Mouse (Mus musculus): Measurements from ENCODE around the gene Zcwpw1. TPM values are rescaled to one million over a fixed set of nuclear protein-coding genes. Genes with fewer than 3 reads are reported as not detected.
"Not testable (repeated sequence)": the region's sequence is repeated elsewhere in the genome, so short reads cannot be mapped to it uniquely, and the experiment has no call there.

The Zcwpw1 gene
- total RNA-seq (2021), result 1 to 10 TPM; 2.3 to 2.4 TPM
- long read RNA-seq, experiment 1, partial matches to known transcripts, result 0 of 2 reads
- long read RNA-seq, experiment 1, other reads (novel, unspliced or antisense), result 2 of 2 reads
- long read RNA-seq, experiment 2, partial matches to known transcripts, result 0 of 3 reads
- long read RNA-seq, experiment 2, other reads (novel, unspliced or antisense), result 1 of 3 reads

DNA sequence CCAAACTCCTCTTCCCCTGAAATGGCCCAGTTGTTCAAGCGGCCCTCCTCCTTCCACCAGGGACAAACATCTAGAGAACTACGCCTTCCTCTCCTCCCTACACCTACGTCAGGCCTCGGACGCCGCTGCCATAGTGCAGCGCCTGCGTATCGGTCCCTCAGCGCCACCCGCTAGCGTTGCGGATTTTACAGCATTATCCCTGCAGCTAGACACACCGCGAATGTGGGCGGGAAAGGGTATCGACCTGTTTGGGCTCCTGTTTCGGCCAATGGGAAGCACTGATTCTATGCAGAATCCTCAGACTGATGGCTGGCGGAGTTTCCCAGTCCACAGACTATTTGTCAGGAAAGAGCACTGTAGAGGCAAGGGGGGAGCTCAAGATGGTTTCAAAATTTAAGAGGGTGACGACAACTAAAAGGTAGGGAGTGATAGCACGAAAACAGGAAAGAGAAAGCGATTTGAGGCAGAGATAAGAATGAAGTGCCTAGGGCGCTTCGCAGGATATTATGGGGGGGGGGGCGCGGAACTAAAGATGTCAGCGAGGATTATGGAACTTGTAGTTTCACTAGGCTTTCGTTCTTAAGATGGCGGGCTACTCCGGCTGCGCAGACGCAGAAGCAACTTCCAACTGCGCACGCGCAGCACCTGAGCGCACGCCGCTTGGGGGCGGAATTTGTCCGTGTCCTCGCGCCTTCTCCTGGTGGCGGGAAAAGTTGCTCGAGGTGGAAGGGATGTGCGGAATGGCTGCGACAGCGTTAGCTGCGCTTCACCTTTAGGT lies at the start of gene Zcwpw1, which contains the start of gene Mepce:
Gene Zcwpw1, plus strand, starts transcription at position 648 of the 778 bp plus-strand sequence.
Gene Mepce, minus strand, starts transcription at position 505 of the 778 bp plus-strand sequence.
- peak; percentile 96 to 99 for DNase-seq (ENCODE audit: low spot score in 2 of 2)

DNA sequence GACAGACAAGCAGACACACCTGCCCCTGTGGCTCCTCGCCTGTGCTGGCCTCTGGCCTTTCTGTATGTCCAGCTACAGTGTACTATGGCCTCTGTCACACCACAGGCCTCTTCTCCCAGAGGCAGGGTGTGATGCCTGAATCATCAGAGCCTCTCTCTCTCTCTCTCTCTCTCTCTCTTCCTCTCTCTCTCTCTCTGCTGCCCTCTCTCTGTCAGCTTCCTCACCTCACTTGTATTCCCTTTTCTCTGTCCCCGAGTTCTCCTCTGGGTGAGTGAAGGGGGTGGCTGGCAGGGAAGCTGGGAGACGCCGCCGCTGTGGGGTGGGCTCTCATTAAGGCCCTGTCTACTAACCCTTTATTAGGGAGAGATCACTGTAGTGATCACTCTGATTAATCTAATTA lies 49.1 kb upstream of the Zcwpw1 start:
- DNase-seq (ENCODE audit: low spot score in 2 of 2), result no peak

DNA sequence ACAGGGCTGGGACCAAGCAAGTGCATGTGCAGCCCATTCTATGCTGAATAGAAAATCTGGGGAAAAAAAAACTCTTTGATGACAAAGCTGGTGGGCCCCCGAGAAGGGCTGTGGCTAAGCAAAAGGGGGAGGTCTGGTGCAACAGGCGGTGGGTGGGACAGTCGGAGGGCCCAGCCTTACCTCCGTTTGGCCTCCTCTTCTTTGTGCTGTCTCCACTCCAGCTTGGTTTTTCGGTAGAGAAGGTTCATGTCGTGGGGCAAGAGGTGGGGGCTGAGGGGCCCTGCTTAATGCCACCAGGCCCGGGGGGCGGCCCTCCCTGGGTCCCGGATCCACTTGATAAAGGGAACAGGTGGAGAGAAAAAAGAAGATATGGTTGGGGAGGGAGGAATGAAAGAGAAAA lies 48.1 kb upstream of the Zcwpw1 start:
- no peak for DNase-seq (ENCODE audit: low spot score in 2 of 2)

DNA sequence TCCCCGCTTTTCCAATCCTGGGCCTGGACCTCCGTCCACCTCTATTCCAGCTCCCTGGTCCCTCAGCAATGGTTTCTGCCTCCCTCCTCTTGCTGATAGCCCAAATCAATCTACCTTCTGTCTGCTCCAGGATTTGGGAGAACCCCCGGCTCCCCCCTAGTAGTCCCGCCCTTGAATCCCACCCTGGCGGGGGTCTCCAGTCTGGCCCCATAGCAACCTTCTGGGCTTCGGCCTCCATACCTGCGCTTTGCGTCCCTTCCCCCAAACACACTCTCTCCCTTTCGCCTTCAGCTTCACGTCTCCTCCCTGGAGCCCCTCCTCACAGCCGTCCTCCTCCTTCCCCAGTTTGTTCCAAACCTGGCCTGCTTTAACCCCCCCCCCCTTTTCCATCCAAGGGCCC lies 47.1 kb upstream of the Zcwpw1 start:
- no peak for DNase-seq (ENCODE audit: low spot score in 2 of 2)

DNA sequence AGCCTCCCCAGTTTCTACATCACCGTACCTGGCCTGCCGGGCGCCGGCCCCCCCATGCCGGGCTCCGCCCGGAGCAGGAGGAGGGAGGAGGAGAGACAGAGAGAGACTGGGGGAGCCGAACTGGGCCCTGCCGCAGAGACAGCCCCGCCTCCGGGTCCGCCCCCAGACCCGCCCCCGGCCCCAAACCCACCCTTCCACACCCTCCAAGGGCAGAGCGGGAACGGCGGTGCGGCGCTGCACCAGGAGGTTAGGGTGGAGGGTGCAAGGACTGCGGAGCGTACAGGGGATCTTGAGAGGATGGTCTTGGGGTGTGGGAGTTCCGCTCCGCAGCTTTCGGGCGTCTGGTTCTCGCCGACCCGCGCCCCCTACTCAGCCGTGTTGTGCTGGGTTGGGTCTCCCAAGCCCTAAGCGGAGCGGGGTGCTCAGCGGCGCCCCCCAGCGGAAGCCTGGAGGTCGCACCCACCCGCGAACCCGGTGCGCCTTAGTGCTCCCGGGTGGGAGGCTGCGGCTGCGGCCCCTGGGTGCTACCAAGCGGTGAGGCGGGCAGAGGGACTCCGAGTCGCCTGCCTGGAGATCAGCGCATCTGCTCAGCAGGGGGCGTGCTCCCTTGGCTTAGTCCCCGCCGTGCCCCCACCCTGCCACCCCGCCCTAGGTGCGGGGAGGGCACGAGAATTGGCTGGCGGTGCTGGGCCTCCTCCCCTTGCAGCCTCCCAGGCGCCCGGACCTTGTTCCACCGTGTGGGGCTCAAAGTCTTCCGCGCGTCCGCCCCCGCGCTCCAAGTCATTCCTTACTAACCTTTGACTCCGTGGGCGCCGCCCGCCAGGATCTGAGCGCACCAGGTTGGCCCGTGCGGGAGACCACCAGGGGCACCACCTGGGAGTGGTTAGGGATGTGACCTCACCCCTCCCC lies 46.3 kb upstream of the Zcwpw1 start, which contains the start of gene Nyap1:
Gene Nyap1, minus strand, starts transcription at position 585 of the 909 bp plus-strand sequence.
- DNase-seq (ENCODE audit: low spot score in 2 of 2), result peak; percentile 79 to 82

DNA sequence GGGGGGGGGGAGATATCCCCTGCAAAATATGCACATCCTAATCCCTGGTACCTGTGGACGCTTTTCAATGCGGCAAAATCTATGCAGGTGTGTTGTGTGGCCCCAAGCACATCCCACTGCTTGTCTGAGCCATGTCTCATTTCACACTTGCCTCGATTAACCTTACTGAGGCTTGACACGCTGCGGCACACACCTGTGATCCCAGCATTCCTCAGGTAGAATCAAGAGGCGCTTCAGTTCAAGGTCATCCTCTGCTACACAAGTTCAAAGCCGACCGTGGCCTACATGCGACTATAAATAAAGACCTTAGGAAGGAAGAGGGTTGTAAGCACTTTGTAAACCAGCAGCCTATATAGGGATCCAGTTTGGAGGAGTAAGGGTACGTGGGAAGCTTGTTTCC lies 45.5 kb upstream of the Zcwpw1 start:
- no peak for DNase-seq (ENCODE audit: low spot score in 2 of 2)

DNA sequence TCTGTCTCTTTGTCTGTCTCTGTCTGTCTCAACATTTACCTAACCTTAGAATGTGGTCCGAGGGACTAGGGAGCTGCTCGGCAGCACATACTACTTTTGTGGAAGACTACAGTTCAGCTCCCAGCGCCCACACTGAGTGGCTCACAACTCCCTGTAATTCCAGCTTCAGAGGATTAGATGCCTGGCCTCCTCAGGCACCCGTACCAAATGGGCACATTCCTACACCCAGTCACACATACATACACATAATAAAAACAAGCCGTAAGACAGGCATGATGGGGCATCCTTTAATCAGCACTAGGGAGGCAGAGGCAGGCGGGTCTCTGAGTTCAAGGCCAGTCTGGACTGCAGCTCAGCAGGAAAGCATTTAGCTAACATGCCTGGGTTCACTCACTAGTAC lies 44.8 kb upstream of the Zcwpw1 start:
- DNase-seq (ENCODE audit: low spot score in 2 of 2), result no peak

DNA sequence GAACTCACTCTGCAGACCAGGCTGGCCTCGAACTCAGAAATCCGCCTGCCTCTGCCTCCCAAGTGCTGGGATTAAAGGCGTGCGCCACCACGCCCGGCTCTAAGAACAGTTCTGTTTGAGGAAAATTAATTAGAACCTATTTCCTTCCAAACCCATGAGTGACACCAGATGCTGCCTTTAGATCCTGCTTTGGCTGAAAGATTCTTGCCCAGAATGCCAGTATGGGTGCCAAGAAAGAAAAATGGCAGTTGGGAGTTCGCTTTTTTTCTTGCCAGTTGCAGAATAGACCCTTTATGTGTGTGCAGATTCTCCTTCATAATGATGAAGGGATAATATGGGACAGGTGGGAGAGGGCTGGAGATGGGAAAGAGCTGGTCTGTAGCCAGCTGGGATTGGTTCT lies 43.4 kb upstream of the Zcwpw1 start:
- DNase-seq (ENCODE audit: low spot score in 2 of 2), result no peak

DNA sequence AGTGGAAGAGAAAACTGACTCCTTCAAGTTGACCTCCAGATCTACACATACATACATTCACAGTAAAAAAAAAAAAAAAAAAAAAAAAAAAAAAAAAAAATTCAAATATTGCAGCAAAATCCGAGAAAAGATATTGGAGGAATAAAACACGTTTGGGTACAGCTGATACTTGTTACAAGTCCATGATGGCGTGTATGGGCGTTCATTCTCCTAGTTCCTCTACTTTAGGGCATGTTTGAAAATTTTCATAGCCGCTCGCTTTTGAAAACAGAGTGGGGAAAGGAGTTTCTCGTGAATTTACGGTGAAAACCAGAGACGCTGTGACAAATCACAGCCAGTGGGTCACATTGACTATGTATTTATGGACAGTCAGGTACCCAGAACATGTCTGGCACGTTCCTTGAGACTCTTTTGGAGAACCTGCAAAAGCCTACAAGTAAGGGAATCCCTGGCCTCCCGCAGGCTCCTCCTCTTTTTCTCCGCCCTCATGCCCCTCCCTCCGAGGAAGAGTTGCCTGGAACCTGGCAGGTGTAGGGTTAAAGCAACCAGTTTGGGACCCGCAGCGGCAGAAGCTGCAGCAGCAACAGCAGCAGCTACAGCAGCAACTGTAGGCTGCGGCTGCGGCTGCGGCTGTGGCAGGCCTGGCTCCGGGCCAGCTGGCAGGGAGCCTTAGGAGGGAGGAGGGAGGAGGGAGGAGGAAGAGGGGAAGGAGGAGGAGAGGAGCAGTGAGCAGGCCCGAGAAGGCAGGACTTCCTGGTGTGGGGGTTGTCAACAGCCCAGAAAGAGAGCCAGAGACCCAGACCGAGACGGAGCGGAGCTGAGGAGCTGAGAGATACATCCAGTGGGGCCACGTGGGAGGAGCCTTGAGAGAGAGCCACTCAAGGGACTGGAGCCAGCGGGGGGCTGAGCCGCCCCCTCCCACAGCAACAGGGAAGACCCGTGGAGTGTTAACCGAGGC lies 42.1 kb upstream of the Zcwpw1 start, which contains the start of gene Tsc22d4:
Gene Tsc22d4, plus strand, starts transcription at position 517 of the 958 bp plus-strand sequence.
- peak; percentile 94 for DNase-seq (ENCODE audit: low spot score in 2 of 2)

DNA sequence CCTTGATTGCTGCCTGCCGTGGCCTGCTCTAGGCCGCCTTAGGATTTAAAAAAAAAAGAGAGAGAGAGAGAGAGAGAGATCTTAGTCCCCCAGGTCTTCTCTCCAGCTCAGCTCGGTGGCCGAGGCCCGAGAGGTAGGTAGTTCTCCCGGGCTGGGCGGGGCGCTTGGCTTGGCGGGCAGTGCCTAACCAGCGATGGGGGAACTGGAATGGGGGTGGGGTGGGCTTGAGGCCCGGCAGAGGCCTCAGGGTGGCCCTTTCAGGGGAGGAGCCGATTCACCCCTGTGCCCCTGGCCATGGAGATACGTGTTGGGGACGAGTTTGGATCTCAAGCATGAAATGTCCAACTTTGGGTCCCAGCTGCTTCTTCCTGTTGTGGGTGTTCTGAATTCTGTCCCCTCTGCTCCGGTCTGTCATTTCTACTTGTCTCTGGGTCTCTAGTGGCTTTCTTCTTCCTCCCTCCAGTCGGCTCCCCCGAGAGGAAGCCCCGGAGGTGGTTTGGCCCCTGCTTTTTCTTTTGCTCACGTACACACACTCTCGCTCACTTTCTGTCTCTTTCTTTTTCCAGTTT lies 41.2 kb upstream of the Zcwpw1 start:
- DNase-seq (ENCODE audit: low spot score in 2 of 2), result peak; percentile 58 to 68

DNA sequence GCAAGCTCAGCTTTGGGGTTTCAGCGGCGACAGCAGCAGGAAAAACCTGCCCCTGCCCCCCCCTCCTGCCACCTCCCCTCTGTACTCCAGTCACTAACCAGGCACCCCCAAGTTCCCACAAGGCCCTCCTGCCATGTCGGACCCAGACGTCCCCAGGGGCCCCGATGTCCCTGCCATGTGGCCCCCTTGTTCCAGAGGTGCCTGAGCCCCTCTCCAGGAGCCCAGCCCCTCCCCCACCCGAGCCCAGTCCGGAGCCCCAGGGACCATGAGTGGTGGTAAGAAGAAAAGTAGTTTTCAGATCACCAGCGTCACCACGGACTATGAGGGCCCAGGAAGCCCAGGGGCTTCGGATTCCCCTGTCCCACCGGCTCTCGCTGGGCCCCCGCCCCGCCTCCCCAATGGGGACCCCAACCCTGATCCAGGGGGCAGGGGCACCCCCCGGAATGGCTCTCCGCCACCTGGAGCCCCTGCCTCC lies 40.7 kb upstream of the Zcwpw1 start:
- DNase-seq (ENCODE audit: low spot score in 2 of 2), result peak in 1 of 2 experiments; percentile 31

DNA sequence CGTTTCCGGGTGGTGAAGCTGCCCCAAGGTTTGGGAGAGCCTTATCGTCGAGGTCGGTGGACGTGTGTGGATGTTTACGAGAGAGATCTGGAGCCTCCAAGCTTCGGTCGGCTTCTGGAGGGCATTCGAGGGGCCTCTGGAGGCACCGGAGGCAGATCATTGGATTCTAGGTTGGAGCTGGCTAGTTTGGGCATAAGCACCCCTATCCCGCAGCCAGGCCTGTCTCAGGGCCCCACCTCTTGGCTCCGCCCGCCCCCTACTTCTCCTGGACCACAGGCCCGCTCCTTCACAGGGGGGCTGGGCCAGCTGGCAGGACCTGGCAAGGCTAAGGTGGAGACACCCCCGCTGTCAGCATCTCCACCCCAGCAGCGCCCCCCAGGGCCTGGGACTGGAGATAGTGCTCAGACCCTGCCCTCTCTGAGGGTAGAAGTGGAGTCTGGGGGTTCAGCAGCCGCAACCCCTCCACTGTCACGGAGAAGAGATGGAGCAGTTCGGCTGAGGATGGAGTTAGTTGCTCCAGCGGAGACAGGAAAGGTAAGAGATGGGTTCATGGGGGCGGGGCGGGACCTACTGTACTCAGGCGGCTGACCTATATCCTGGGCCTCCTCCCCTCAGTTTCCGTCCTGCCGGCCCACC lies 40.2 kb upstream of the Zcwpw1 start:
- peak; percentile 45 to 50 for DNase-seq (ENCODE audit: low spot score in 2 of 2)

DNA sequence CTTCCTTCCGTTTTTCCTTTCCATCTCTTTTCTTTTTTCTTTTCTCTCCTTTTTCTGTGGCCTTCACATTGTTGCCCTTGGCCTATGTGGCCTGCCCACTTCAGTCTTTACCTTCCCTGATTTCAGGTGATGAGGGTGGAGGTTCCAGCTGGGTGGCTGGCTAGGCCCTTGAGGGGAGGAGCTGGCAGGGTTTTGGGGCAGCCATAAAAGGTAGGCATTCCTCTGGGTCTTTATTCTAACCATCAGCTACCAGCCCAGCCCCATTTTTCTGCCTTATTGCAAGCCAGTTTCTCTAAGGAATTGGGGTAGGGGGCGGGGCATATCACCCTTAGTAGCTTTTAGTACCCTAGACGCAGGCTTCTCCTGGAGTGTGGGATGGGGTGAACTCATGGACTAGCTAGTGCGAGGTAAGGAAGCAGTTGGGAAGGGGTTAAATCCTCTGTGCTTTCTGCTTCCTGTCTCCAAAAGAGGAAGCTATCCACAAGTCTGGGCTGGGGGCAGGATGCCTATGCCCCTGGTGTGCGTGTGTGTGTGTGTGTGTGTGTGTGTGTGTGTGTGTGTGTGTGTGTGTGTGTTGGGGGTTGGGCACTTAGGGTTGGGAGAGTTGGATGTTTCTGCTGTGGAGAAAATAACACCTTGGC lies 39.3 kb upstream of the Zcwpw1 start:
- no peak for DNase-seq (ENCODE audit: low spot score in 2 of 2)

DNA sequence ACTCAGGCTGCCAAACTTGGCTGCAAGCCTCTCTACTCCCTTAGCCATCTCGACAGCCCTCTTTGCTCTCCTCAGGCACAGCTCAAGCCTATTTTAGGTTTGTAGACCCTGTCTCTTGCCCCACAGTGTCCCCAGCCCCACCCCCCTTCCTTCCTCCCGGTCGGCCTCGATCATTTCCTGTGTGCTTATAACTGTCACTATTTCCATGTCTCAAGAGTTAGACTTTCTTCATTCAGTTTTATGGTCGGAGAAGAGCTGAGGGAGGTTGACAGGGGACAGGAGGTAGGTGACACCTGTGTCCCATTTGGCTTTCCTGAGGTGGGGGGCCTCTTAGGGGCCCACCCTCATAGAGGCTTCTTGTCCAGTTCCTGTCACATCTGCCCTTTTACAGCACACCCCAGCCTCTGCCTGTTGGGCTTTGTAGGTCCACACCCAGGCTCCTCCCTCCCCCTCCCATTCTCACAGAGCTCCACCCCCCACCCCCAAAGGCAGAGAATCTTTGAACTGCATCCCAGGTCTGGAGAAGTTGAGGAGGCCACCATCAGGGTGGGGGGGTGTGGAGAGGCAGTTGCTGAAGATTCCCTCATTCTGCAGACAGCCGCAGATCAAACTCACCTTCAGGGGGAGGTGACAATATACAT lies 38.3 kb upstream of the Zcwpw1 start:
- no peak for DNase-seq (ENCODE audit: low spot score in 2 of 2)

DNA sequence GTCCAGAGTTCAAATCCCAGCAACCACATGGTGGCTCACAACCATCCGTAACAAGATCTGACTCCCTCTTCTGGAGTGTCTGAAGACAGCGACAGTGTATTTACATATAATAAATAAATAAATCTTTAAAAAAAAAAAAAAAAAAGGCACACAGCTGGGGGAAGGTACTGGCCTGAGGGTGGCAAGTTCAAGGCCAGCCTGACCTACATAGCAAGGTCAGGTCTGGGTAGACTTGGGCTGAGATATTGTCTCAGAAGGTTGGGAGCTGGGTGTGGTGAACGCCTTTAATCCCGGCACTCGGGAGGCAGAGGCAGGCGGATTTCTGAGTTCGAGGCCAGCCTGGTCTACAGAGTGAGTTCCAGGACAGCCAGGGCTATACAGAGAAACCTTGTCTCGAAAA lies 37.4 kb upstream of the Zcwpw1 start:
- not testable (repeated sequence) for DNase-seq (ENCODE audit: low spot score in 2 of 2)

DNA sequence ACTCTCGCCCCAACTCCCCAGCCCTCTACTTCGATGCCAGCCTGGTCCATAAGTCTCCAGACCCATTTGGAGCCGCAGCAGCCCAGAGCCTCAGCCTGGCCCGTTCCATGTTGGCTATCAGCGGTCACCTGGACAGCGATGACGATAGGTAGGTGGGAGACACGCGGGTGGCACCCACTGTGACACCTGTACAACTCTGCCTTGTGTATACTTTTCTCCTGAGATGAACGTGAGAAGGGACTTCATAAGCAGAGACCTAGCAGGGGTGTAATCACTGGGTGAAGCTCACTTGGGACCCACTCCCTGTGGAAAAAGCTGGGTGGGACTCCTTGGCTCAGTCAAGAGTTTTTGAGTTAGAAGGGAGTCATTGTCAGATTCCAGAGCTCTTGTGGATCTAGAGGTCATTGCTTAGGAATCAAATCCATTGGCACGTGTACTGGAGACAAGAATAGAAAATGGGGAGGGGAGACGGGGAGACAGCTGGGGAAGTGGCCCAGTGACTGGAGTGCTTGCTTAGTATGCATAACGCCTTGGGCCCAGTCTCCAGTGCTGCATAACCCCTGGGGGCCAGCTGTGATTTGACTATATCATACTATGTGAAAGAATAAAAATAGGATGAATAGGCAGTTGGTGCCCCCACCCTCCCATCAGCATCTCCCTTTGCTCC lies 36.2 kb upstream of the Zcwpw1 start:
- no peak for DNase-seq (ENCODE audit: low spot score in 2 of 2)

DNA sequence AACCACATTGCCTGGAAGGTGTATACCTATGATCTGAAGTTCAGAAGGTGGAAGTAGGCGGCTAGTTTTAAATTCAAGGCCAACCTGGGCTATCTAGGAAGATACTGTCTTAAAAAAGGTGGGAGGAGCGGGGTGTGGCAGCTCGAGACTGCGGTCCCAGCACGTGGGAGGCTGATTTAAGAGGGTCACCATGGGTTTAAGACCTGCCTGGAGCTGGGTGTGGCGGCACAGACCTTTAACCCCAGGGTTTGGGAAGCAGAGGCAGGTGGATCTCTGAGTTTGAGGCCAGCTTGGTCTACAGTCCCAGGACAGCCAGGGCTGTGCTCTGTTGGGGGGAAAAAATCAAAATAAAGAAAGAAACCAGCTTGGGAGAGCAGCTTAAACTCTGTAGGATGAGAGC lies 35.6 kb upstream of the Zcwpw1 start:
- DNase-seq (ENCODE audit: low spot score in 2 of 2), result no peak

All from adrenal gland, adult 18-20 months (tissue).